Mouse (Mus musculus) effector memory CD4-positive, alpha-beta T cell, adult 5 months (primary cell): Measurements from ENCODE around the gene Olfr461. TPM values are rescaled to one million over a fixed set of nuclear protein-coding genes. Genes with fewer than 3 reads are reported as not detected.

Experiments
- polyA plus RNA-seq: library from polyadenylated mRNA; unstranded; fragments of 100-300 nt; shearing (Covaris generic); gene quantifications from one replicate; pipeline ENCODE4 v1.2.1, GENCODE M21; 2017

Olfr461 gene
- polyA plus RNA-seq: not detected

DNA sequence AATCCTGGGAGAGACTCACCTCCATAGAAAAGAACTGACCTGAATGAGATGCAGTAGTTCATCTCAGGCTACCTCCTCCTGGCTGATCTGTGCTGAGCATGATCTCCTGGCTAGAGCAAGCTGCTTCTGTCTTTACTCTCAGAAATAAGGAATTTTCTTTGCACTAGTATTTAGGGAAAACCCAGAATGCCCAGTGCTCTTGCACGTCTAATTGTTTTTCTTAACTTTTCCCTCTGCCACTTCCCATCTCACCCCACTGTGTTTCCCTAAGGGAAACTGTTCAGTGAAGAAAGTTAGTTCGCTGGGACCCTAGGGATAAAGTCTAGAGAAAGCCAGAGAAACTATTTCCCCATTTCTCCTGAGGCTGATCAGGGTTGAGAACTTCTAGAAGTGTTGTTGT is at the start of gene Olfr461:
Gene Olfr461 (minus strand): TSS at position 101 of the 400 bp plus-strand sequence.

DNA sequence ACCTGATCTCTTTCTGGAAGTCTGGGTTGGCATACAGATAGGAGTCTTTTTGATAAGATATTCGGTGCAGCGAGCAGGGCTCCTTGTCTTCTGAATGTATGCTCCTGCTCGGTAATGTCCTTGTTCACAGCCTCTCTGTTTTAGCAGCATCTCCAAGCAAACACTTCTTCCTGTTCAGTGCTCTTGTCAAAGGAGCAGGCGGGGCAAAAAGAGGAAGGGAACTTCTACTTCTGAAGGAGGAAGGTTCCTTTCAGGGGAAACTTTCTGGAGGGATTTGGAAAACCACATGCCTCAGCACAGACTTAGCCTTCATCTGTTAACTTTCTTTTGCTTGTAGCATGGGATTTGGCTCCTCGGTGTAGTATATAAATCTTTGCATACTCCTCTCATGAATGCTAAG is 30.8 kb upstream of the Olfr461 start, which contains the start of gene Clec5a:
Gene Clec5a (minus strand): TSS at position 177 of the 400 bp plus-strand sequence.

DNA sequence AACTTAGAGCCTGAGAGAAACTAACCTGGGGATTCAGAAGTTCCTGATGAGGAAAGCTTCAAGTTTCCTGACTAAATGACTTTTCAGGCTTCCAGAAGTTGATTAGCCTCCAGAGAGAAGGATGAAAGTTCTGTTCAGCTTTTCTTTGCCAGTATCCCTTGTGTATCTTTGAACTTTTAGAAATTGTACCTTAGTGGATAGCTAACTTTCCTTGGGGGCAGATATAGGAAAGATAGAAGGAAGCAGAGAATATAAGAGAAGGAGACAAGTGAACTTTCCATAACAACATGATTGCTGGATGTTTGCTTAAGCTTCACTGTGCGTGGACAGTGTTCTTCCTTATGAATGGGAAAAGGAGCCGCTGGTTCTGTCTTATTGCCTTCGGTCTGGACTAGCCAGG is 14.3 kb upstream of the Olfr461 start, which contains the start of gene Olfr460:
Gene Olfr460 (plus strand): TSS at position 301 of the 400 bp plus-strand sequence.

DNA sequence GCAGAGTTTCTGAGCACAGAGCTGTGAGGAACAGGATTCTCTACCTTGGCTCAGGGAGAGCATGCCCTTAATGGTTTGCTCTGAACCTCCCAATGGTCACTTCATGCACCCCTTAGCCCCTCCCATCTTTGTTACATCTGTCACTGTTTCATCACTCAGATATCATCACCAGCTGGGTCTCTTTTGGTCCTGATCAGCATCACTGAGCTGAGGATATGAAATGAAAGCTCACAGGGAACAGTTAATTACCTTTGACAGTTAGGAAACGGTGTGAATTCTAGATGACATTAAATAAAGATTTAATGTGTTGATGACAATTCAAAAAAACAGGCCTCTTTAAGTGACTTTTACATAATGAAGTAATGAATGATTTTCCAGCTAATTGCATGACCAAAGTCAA is 35.4 kb downstream of the Olfr461 start, which contains the start of gene Prss37:
Gene Prss37 (minus strand): TSS at position 101 of the 400 bp plus-strand sequence.

DNA sequence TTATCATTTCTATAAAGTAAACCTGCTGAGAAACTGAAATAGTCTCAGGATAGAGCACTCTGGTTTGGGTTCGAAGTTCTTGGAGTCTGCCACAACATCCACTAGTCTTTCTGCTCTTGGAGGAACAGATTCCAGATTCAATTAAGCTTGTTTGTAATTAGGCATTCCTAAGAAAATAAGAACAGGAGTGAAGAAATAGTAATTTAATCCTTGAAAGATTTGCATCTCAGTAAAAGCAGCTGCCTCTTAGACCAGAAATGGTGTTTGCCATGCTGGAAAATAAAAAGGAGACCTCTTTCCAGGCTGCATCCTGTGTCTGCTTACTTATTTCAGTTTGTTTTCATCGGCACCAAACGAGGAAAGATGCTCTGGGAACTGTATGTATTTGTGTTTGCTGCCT is 61.6 kb downstream of the Olfr461 start, which contains the start of gene Tas2r108:
Gene Tas2r108 (plus strand): TSS at position 301 of the 400 bp plus-strand sequence.

Other genes with a start within 250 kb of the Olfr461 start
- gene Agk, start 229.9 kb downstream of the Olfr461 start, polyA plus RNA-seq: 35.0 TPM
- gene E330009J07Rik, start 118.9 kb downstream of the Olfr461 start, polyA plus RNA-seq: 24.0 TPM
- 0.15 TPM for gene Wee2, start 116.0 kb downstream of the Olfr461 start, polyA plus RNA-seq
- 48.6 TPM for gene Ssbp1, start 83.7 kb downstream of the Olfr461 start, polyA plus RNA-seq
- gene Tas2r137, start 63.8 kb downstream of the Olfr461 start, polyA plus RNA-seq: not detected
- gene Tas2r108, start 61.5 kb downstream of the Olfr461 start, polyA plus RNA-seq: not detected
- gene Prss37, start 35.5 kb downstream of the Olfr461 start, polyA plus RNA-seq: not detected
- 0.15 TPM for gene Olfr460, start 14.4 kb upstream of the Olfr461 start, polyA plus RNA-seq
- gene Clec5a, start 30.8 kb upstream of the Olfr461 start, polyA plus RNA-seq: not detected
- gene Tas2r138, start 58.3 kb upstream of the Olfr461 start, polyA plus RNA-seq: not detected
- not detected for gene Mgam, start 73.8 kb upstream of the Olfr461 start, polyA plus RNA-seq